15 mouse cellular contexts compared by ENCODE assay signal in the genomic region with DNA sequence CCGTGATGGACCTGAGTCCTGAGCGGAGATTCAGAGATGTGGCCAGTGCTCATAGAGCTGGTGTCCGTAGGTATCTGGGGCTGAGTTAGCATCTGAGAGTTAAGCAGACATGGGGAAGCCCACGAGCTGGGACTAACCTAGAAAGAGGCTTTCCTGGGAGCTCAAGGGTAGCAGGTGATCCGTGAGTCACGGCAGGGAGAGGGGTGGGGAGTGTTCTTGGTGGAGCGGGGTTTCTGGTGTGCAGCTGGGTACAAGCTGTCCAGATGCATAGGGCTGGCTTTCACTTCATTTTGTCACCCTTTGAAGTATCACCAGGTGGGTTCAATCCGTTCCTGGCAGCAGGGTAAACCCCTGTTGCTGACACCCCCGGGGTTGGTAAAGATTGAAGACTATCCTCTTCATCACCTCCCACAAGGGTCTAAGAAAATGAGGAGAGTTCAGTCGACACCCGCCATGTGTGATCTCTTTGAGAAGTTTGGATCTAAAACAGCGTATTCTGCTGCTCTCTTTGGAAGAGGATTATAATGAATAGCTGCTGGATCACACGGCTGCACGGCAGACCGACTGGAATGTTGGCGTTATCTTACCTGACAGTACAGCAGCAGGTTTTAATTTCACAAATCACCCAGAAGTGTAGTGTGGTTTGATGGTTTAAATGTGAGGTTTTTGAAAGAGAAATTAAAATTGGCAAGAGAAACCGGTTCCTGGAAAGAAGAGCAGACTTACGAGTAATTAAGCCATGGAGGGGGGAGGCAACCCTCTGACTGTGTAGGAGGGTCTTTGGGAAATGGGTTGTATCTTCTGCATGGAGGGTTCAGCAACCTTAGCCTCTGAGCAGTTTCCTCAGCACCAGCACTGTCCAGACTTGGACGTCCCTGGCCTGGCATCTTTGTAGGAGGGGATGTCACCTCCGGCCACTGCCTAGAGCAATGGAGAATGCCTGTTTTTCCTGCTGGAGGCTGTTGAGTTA.
A peak's percentile ranks its signal among the peaks of the same experiment; 100 is the strongest.
DNase-seq lines count a peak whose midpoint lies in the region; ATAC-seq and TF ChIP-seq lines count a peak whose summit lies in the region.
"Had no signal": no experiment of that assay in that cellular context is flagged by ENCODE, and none has a peak within 500 bp of the region (broad histone marks: within the 10 kb centered on the region; RNA-seq: fewer than 3 reads in every experiment).

No protein-coding gene starts in this region.

- peaks cover 68% of the 10 kb centered on the region for H3K4me1 ChIP-seq in heart, embryonic 11.5 days (ENCODE audit: control insufficient read depth, insufficient read depth, low read length)
- H3K4me1 ChIP-seq in stomach, embryonic 15.5 days: peaks cover 6% of the 10 kb centered on the region; the same call in 1 of the 2 replicates
- H3K4me1 ChIP-seq in stomach, postnatal 0 days (replicated peaks; ENCODE audit: control insufficient read depth, insufficient read depth): no peaks in the 10 kb centered on the region
- peaks cover 62% of the 10 kb centered on the region for H3K4me1 ChIP-seq in heart, embryonic 16.5 days (ENCODE audit: control insufficient read depth, insufficient read depth, low read length)
- peaks cover 49% of the 10 kb centered on the region for H3K4me1 ChIP-seq in liver, embryonic 12.5 days
- H3K4me1 ChIP-seq: midbrain, embryonic 12.5 days had no signal

- H3K36me3 ChIP-seq in heart, embryonic 11.5 days (ENCODE audit: control insufficient read depth, insufficient read depth, low read length): no peaks in the 10 kb centered on the region
- H3K36me3 ChIP-seq in stomach, embryonic 15.5 days: no peaks in the 10 kb centered on the region
- no peaks in the 10 kb centered on the region for H3K36me3 ChIP-seq in stomach, postnatal 0 days (ENCODE audit: control insufficient read depth, insufficient read depth, low read length)
- H3K36me3 ChIP-seq in heart, embryonic 16.5 days (ENCODE audit: control insufficient read depth, insufficient read depth): no peaks in the 10 kb centered on the region
- no peaks in the 10 kb centered on the region for H3K36me3 ChIP-seq in liver, embryonic 12.5 days
- H3K36me3 ChIP-seq: forebrain, embryonic 10.5 days; midbrain, embryonic 12.5 days; neural tube, embryonic 15.5 days had no signal

- H3K27ac ChIP-seq in heart, embryonic 11.5 days (ENCODE audit: low read depth, low read length): peak overlapping the region; percentile 84
- H3K27ac ChIP-seq in stomach, embryonic 15.5 days: no peak overlapping the region
- no peak overlapping the region for H3K27ac ChIP-seq in stomach, postnatal 0 days (replicated peaks)
- peak overlapping the region; percentile 87 for H3K27ac ChIP-seq in heart, embryonic 16.5 days (ENCODE audit: low read length)
- no peak overlapping the region for H3K27ac ChIP-seq in liver, embryonic 12.5 days
- H3K27ac ChIP-seq: forebrain, embryonic 10.5 days; midbrain, embryonic 12.5 days; neural tube, embryonic 15.5 days had no signal

- no peak overlapping the region for H3K4me3 ChIP-seq in heart, embryonic 11.5 days (ENCODE audit: low read depth, low read length)
- no peak overlapping the region for H3K4me3 ChIP-seq in stomach, embryonic 15.5 days (replicated peaks)
- H3K4me3 ChIP-seq in stomach, postnatal 0 days (ENCODE audit: low read depth, low read length): no peak overlapping the region
- peak overlapping the region; percentile 8 for H3K4me3 ChIP-seq in heart, embryonic 16.5 days (ENCODE audit: low read length)
- H3K4me3 ChIP-seq in liver, embryonic 12.5 days: no peak overlapping the region
- H3K4me3 ChIP-seq: forebrain, embryonic 10.5 days; midbrain, embryonic 12.5 days; neural tube, embryonic 15.5 days had no signal

- 53% methylated on average over 20 of the region's 20 CpGs for WGBS in heart, embryonic 11.5 days (ENCODE audit: insufficient replicate concordance)
- 52% methylated on average over 20 of the region's 20 CpGs for WGBS in stomach, embryonic 15.5 days
- 44% methylated on average over 20 of the region's 20 CpGs for WGBS in stomach, postnatal 0 days
- whole genome bisulfite sequencing in heart, embryonic 16.5 days: 40% methylated on average over 20 of the region's 20 CpGs
- WGBS in liver, embryonic 12.5 days (ENCODE audit: insufficient replicate concordance): 77% methylated on average over 20 of the region's 20 CpGs

- TF ChIP-seq CTCF in stomach, postnatal 0 days (IDR thresholded peaks at IDR 0.05; ENCODE audit: low read depth): no peak

- no peaks in the 10 kb centered on the region for H3K27me3 ChIP-seq in heart, embryonic 11.5 days (ENCODE audit: control insufficient read depth, insufficient read depth, low read length)
- H3K27me3 ChIP-seq in stomach, embryonic 15.5 days (replicated peaks): no peaks in the 10 kb centered on the region
- no peaks in the 10 kb centered on the region for H3K27me3 ChIP-seq in stomach, postnatal 0 days (ENCODE audit: control insufficient read depth, insufficient read depth, low read length)
- no peaks in the 10 kb centered on the region for H3K27me3 ChIP-seq in heart, embryonic 16.5 days (ENCODE audit: control insufficient read depth, insufficient read depth, low read length)
- 0 out of 2 replicates have a peak, but pooled peaks cover 3% of the 10 kb centered on the region for H3K27me3 ChIP-seq in liver, embryonic 12.5 days (replicated peaks)
- H3K27me3 ChIP-seq: midbrain, embryonic 12.5 days; neural tube, embryonic 15.5 days had no signal

- no peak for ATAC-seq in heart, embryonic 11.5 days (replicated peaks; ENCODE audit: insufficient number of reproducible peaks, low FRiP score, low TSS enrichment)
- ATAC-seq in stomach, embryonic 15.5 days (ENCODE audit: insufficient read depth, low FRiP score, low read depth): no peak
- no peak for ATAC-seq in stomach, postnatal 0 days (ENCODE audit: low FRiP score, low TSS enrichment)
- 0 out of 2 replicates have a peak, but pooled peaks have one; percentile 4 for ATAC-seq in heart, embryonic 16.5 days (replicated peaks; ENCODE audit: extremely low read depth, insufficient read depth, low FRiP score)
- no peak for ATAC-seq in liver, embryonic 12.5 days
- ATAC-seq: intestine, embryonic 16.5 days; liver, postnatal 0 days had no signal

- H3K9me3 ChIP-seq in heart, embryonic 11.5 days (replicated peaks; ENCODE audit: control insufficient read depth, low read length): no peaks in the 10 kb centered on the region
- H3K9me3 ChIP-seq in stomach, embryonic 15.5 days: no peaks in the 10 kb centered on the region
- no peaks in the 10 kb centered on the region for H3K9me3 ChIP-seq in stomach, postnatal 0 days (ENCODE audit: control insufficient read depth, low read length)
- H3K9me3 ChIP-seq in heart, embryonic 16.5 days (replicated peaks; ENCODE audit: control insufficient read depth, low read length): no peaks in the 10 kb centered on the region
- H3K9me3 ChIP-seq in liver, embryonic 12.5 days (replicated peaks): no peaks in the 10 kb centered on the region
- H3K9me3 ChIP-seq: forebrain, embryonic 10.5 days; midbrain, embryonic 12.5 days; neural tube, embryonic 15.5 days had no signal

- DNase-seq in heart, adult 18-20 months: no peak
- DNase-seq in stomach, postnatal 0 days (ENCODE audit: low spot score): no peak
- peak; percentile 35 for DNase-seq in thymus, postnatal 4 days
- no peak for DNase-seq in urinary bladder, adult 18-20 months (ENCODE audit: low spot score in 2 of 2)
- DNase-seq: cerebellum, postnatal 36 days; layer of hippocampus, postnatal 36 days; liver, postnatal 0 days had no signal

- peak overlapping the region; percentile 42; the same call in 1 of the 2 replicates for H3K4me2 ChIP-seq in heart, embryonic 11.5 days
- H3K4me2 ChIP-seq in stomach, embryonic 15.5 days: peak overlapping the region; percentile 21; the same call in 1 of the 2 replicates
- H3K4me2 ChIP-seq in stomach, postnatal 0 days (replicated peaks; ENCODE audit: low read depth): no peak overlapping the region
- peak overlapping the region; percentile 49 for H3K4me2 ChIP-seq in heart, embryonic 16.5 days (ENCODE audit: low read depth, low read length)
- H3K4me2 ChIP-seq in liver, embryonic 12.5 days: no peak overlapping the region
- H3K4me2 ChIP-seq: midbrain, embryonic 12.5 days; neural tube, embryonic 15.5 days had no signal

- no peak for TF ChIP-seq EP300 in stomach, postnatal 0 days (optimal IDR thresholded peaks at IDR 0.05)

- H3K9ac ChIP-seq in heart, embryonic 11.5 days (ENCODE audit: low read depth, low read length): no peak overlapping the region
- H3K9ac ChIP-seq in stomach, embryonic 15.5 days: no peak overlapping the region
- H3K9ac ChIP-seq in stomach, postnatal 0 days (ENCODE audit: low read length): no peak overlapping the region
- peak overlapping the region; percentile 56 for H3K9ac ChIP-seq in heart, embryonic 16.5 days (ENCODE audit: low read length)
- H3K9ac ChIP-seq in liver, embryonic 12.5 days: no peak overlapping the region
- H3K9ac ChIP-seq: liver, postnatal 0 days; midbrain, embryonic 12.5 days; neural tube, embryonic 15.5 days had no signal

Comparison
In these comparisons a context has a peak if more than half of its experiments do, and no peak if none do; other contexts are left out.
1. H3K4me2 ChIP-seq: peak in heart, embryonic 11.5 days (single experiment), stomach, embryonic 15.5 days (single experiment) and heart, embryonic 16.5 days (single experiment); none in stomach, postnatal 0 days (single experiment) and liver, embryonic 12.5 days (single experiment).
2. H3K27ac ChIP-seq: peak in heart, embryonic 11.5 days (single experiment) and heart, embryonic 16.5 days (single experiment); none in stomach, embryonic 15.5 days (single experiment), stomach, postnatal 0 days (single experiment) and liver, embryonic 12.5 days (single experiment).